Comparison of ENCODE assay signal across 8 mouse cellular contexts in the genomic region with DNA sequence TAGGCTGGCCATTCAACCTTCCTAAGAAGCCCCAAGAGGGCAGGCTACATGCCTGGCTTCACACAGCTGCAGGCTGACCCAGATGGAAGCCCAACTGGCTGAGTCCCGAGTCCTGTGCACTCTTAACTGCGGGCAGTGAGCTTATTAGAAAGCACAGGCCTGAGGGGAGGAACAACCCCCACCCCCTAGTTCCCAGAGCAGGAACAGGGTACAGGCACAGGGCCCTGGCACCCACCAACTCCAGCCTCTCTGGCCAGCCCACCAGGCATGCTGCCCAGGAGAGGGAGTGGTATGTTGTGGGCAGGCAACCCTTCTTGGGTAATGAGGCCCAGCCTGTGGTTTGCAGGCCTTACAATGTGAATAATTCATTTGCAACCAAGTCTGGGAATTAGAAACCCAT. TPM values are rescaled to one million over a fixed set of nuclear protein-coding genes. Genes with fewer than 3 reads are reported as not detected.
DNase-seq lines count a peak whose midpoint lies in the region; ATAC-seq and TF ChIP-seq lines count a peak whose summit lies in the region.

No protein-coding gene starts in this region.

- H3K4me1 ChIP-seq in kidney, embryonic 16.5 days (ENCODE audit: insufficient read depth, low read length) = peaks cover 44% of the 10 kb centered on the region
- peaks cover 50% of the 10 kb centered on the region for H3K4me1 ChIP-seq in embryonic facial prominence, embryonic 14.5 days (ENCODE audit: control insufficient read depth, insufficient read depth, low read length)
- H3K4me1 ChIP-seq in lung, adult 2 months (ENCODE audit: control insufficient read depth, insufficient read depth, low read length) = peaks cover 4% of the 10 kb centered on the region

- H3K4me2 ChIP-seq in kidney, embryonic 16.5 days (replicated peaks; ENCODE audit: low read depth, low read length) = no peak overlapping the region
- no peak overlapping the region for H3K4me2 ChIP-seq in embryonic facial prominence, embryonic 14.5 days (ENCODE audit: low read depth, low read length)

- intact Hi-C loops in left cerebral cortex, postnatal 4 days (cut with DNase I) = no loop called here

- H3K9me3 ChIP-seq in kidney, embryonic 16.5 days (ENCODE audit: low read length) = no peaks in the 10 kb centered on the region
- H3K9me3 ChIP-seq in embryonic facial prominence, embryonic 14.5 days (ENCODE audit: control insufficient read depth, low read length) = no peaks in the 10 kb centered on the region

- no peak overlapping the region for H3K27ac ChIP-seq in kidney, embryonic 16.5 days (ENCODE audit: low read length)
- no peak overlapping the region; the same call in 1 of the 2 replicates for H3K27ac ChIP-seq in embryonic facial prominence, embryonic 14.5 days (replicated peaks; ENCODE audit: low read depth, low read length)

- TF ChIP-seq POLR2A in lung, adult 2 months (IDR thresholded peaks at IDR 0.05; ENCODE audit: borderline replicate concordance, extremely low read depth, low read depth, low read length) = no peak

- H3K36me3 ChIP-seq in kidney, embryonic 16.5 days (ENCODE audit: insufficient read depth, low read length) = no peaks in the 10 kb centered on the region
- no peaks in the 10 kb centered on the region for H3K36me3 ChIP-seq in embryonic facial prominence, embryonic 14.5 days (ENCODE audit: control insufficient read depth, insufficient read depth, low read length)

- no peaks in the 10 kb centered on the region for H3K27me3 ChIP-seq in kidney, embryonic 16.5 days (ENCODE audit: insufficient read depth, low read length)
- H3K27me3 ChIP-seq in embryonic facial prominence, embryonic 14.5 days (replicated peaks; ENCODE audit: control insufficient read depth, insufficient read depth, low read length) = no peaks in the 10 kb centered on the region

- WGBS in kidney, embryonic 16.5 days = 16% methylated on average over 2 of the region's 2 CpGs
- 36% methylated on average over 2 of the region's 2 CpGs for WGBS in embryonic facial prominence, embryonic 14.5 days
- WGBS in lung, adult 2 months = 77% methylated on average over 2 of the region's 2 CpGs

- H3K4me3 ChIP-seq in kidney, embryonic 16.5 days (ENCODE audit: low read length) = no peak overlapping the region
- H3K4me3 ChIP-seq in embryonic facial prominence, embryonic 14.5 days (ENCODE audit: low read depth, low read length) = no peak overlapping the region
- no peak overlapping the region for H3K4me3 ChIP-seq in lung, adult 2 months (replicated peaks; ENCODE audit: extremely low read depth, low read depth, low read length)

- H3K9ac ChIP-seq in kidney, embryonic 16.5 days (replicated peaks; ENCODE audit: low read length) = no peak overlapping the region
- H3K9ac ChIP-seq in embryonic facial prominence, embryonic 14.5 days (ENCODE audit: low read depth, low read length) = no peak overlapping the region

- peak; percentile 38 for DNase-seq in kidney, adult 11 months
- peak; percentile 85 for DNase-seq in embryonic facial prominence, embryonic 14.5 days (ENCODE audit: low spot score)
- DNase-seq in gastrocnemius, postnatal 4 days (ENCODE audit: low spot score in 2 of 2) = peak; percentile 47 to 51
- DNase-seq in left cerebral cortex, postnatal 4 days = peak; percentile 79
- no peak for DNase-seq in thymus, postnatal 25 days
- no peak for DNase-seq in lung, adult 2 months
- no peak for DNase-seq in natural killer cell, adult 2 months (ENCODE audit: low spot score in 2 of 2)

- TF ChIP-seq CTCF in lung, adult 2 months (IDR thresholded peaks at IDR 0.05; ENCODE audit: insufficient read depth, low read length) = no peak

- no peak for ATAC-seq in kidney, embryonic 16.5 days (ENCODE audit: low FRiP score, low TSS enrichment)
- peak; percentile 48 for ATAC-seq in embryonic facial prominence, embryonic 14.5 days (ENCODE audit: low read depth)

RNA-seq across cellular contexts. Expression of a gene that starts 7.1 kb away (rescaled TPM):
- 4.5 and 4.6 TPM in 2 replicates for polyA plus RNA-seq in kidney, embryonic 16.5 days (2015; fragmentation: Nextera tagmentation; extraction: Ambion mirVana)
- 0.18 and 0.28 TPM in 2 replicates for polyA plus RNA-seq in embryonic facial prominence, embryonic 14.5 days (2014; fragmentation: Nextera tagmentation; extraction: Ambion mirVana)
- total RNA-seq in gastrocnemius, postnatal 4 days (2021) = under 1 TPM; 0.37 to 0.70 TPM
- total RNA-seq in left cerebral cortex, postnatal 4 days (2021) = 1 to 10 TPM; 3.9 to 4.6 TPM
- polyA plus RNA-seq in lung, adult 2 months (2012; rRNA removed) = 1.7 and 2.4 TPM in 2 replicates

Comparison
In these comparisons a context has a peak if more than half of its experiments do, and no peak if none do; other contexts are left out.
1. DNase-seq: peak in kidney, adult 11 months (single experiment), embryonic facial prominence, embryonic 14.5 days (single experiment), gastrocnemius, postnatal 4 days (2 of 2) and left cerebral cortex, postnatal 4 days (single experiment); none in thymus, postnatal 25 days (single experiment), lung, adult 2 months (single experiment) and natural killer cell, adult 2 months (0 of 2).